Mouse (Mus musculus): ENCODE measurements around the gene Cyp4a10.

DNA sequence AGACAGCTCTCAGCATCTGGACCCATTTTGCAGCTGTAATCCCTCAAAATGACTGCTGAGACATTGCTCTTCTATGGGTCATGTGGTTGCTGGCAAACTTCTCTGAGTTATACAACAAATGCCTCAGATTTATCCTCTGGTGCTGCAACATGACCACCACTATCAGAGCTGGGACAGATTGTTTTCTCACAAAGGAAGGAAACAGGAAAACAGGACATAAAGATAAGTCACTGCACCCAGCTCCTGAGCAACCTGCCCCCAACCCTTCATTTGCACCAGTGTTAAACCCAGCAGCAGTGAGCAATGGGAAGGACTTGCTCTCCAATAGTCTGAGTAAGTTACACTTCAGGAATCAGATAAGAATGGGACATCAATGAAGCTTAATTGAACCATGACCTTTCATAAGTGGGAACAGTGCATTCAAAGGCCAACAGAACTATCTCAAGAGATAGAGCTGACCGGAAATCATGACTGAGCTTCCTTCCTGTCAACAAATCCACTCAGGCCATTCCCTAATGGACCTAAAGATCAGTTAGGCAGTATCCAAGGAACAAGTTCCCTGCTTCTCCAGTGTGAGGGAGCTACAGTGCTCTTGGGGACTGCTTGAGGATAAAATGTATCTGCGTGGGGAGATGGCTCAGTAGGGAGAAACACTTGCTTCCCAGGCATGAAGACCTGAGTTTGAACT is 28.2 kb downstream of the Cyp4a10 start:
- TF ChIP-seq CTCF (IDR thresholded peaks at IDR 0.05; ENCODE audit: borderline replicate concordance, control insufficient read depth, extremely low read depth, insufficient read depth, low read length, poor library complexity), result no peak
- TF ChIP-seq POLR2A (IDR thresholded peaks at IDR 0.05; ENCODE audit: control insufficient read depth, extremely low read depth, insufficient read depth, low read length, poor library complexity), result no peak

All from thymus, adult 2 months (tissue).